Mouse (Mus musculus): Measurements from ENCODE around the gene Clasrp. TPM values are rescaled to one million over a fixed set of nuclear protein-coding genes. Genes with fewer than 3 reads are reported as not detected.

The Clasrp gene
- 39.5 and 76.8 TPM in 2 replicates for polyA plus RNA-seq (2012; rRNA removed)

DNA sequence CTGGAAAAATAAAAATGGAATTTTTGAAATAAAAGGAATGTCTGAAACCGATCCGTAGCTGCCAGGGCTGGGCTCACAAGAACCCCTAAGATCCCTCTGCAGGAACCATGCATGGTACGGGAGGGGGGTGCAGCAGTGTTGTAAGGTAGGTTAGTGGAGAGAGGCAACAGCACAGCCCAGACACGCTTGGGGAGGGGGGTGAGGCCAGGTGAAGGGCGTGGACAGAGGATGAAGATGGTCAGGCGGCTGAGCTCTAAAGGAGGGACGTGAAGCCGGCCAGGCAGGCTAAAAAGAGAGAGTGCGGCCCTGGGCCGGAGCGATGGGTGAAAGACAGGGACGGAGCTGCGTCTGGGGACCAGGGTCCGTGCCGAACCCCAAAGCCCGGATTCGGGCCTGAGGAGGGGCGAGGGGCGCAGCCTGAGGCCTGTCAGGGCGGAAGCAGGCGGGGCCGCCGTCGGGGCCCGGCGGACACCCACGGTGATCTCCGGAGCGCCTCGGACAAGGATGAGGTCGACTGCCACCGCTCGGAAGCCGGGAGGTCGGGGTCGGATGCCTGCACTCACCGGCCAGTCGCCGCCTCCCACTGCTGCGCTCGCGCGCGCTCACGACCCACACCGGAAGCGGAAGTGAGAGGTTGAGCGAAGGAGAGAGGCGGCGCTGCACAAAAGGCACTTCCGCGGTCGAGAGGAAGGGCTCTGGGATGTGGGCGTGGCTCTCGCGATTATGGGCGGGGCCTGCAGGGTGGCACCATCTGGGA lies at the start of gene Clasrp:
Gene Clasrp (minus strand): TSS at position 638 of the 757 bp plus-strand sequence.
- WGBS: under 1% methylated on average over 57 of the region's 57 CpGs
- DNase-seq (ENCODE audit: low read depth, low spot score): peak; percentile 87

DNA sequence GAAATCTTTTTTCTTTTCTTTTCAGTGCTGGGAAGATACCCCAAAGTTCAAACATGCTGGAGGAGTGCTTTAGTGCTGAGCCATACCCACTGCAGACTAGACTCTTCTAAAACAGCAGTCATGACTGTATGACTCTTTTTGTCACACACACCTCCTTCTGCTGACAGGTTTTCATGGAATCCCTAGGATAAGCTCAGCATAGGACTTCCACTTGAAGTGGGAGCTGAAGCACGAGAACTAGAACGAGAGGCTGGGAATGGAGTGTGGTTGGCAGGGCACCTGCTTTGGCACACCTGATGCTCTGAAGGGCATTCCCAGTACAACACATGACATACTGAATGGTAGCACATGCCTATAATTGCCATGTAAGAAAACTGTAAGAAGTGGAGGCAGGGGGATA lies 48.3 kb upstream of the Clasrp start:
- 95% methylated on average over 2 of the region's 2 CpGs for WGBS
- no peak for DNase-seq (ENCODE audit: low read depth, low spot score)

DNA sequence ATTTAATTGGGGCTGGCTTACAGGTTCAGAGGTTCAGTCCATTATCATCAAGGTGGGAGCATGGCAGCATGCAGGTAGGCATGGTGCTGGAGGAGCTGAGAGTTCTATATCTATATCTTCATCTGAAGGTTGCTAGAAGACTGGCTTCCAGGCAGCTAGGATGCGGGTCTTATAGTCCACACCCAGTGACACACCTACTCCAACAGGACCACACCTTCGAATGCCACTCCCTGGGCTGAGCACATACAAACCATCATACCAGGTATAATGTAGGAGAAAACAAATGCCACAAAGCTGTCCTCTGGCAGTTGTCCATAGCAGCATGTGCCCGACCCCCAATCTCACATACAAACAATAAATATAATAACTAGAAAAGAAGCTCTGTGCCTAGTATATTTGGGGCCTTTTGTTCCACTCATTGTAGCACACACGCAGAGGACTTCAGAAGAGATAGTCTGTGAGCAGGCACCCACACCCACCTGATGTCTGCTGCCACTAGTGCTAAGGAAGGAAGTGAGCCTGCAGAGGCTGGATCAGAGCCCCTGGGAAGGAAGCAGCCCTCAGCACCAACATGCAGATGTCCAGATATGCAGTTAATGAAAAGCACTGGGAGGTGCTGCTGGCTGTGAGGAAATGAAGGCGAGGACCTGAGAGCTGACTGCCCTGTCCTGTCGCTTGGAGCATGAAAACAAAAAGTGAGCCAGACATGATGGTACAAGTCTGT lies 46.9 kb upstream of the Clasrp start:
- no peak for DNase-seq (ENCODE audit: low read depth, low spot score)
- 56% methylated on average over 6 of the region's 6 CpGs for WGBS

DNA sequence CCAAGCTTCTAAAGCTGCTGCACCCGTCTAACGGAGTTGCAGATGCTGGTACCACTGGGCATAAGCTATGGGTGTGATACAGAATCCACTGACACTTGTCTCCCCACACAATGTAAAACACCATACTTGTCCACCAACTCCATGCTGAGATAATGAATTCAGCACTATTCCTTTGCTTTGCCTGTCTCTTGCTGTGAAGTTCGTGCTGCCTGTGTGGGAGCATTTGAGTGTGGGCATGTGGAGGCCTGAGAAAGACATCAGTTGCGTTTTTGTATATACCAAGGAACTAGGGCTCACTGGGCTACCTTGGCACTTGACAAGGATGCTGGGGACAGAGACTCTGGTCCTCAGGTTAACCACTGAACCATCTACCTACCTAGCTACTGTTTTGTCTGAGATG lies 36.9 kb upstream of the Clasrp start:
- 90% methylated on average over 4 of the region's 4 CpGs for WGBS
- DNase-seq (ENCODE audit: low read depth, low spot score): no peak

DNA sequence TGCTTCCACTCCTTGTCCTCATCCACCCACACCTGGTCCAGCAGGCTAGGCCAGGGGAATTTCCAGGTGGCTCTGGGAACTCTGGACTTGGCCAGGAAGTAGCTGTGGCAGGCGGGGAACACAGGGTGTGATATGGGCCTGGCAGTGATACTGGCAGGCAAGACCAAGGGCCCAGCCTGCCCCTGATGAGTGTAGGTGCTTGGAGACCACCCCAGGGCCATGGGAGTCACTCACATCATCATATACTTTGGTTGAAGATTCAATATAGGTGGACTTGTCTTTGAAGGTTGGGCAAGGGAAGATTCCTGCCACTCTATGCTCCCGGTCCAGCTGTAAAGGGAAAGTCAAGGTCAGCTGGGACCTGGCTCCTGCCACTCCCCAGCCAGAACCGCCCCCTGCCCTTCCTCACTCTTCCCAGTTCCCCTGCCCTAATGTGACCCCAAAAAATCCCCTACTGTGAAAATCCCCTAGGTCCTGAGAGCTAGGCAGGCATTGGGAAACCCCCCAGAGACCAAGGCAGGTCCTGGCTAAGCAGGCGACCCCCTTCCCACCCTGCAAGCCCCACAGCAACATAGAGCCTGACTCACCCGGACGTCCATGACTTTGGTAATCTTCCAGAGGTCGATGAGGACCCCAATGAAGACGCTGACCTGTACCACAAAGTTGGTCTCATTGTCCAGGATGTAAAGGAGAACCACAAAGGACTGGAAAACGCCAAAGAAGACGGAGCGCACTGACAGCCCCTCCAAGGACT lies 31.0 kb upstream of the Clasrp start:
- no peak for DNase-seq (ENCODE audit: low read depth, low spot score)
- WGBS: 58% methylated on average over 11 of the region's 11 CpGs

DNA sequence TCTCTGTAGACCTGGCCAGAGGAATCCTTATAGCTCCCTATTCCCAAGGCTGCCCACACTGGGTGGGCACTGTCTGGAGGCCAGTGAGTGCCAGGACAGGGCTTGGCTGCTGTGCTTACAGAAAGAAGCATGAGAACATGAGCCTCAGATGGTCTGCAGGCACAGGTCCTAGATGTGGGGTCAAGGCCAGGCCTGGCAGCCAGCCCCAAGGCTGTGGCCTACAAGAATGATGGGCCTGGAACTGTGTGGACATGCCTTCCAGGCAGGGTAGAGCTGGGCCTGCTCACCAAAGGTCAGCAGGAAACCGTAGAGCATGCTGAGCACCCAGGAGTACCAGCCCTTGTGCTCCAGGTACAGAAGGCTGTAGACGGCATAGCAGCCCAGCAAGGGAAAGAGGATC lies 30.3 kb upstream of the Clasrp start:
- no peak for DNase-seq (ENCODE audit: low read depth, low spot score)
- 75% methylated on average over 2 of the region's 2 CpGs for WGBS

DNA sequence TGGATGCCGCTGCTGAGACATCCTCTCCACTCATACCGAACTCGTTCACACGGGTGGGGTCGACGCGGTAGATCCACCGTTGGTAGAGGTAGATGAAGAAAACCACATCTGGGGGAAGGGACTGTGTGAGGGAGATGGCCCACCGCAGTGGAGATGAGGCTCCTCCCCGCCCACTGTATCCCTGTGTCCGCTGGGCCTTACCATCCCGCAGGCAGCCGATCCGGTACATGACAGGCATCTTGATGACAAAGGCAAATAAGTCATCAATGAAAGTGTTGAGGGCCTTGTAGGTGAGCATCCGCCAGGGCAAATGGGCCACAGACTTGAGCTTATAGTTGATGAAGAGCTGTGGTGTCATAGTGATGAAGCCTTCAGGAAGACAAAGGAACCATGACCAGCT lies 29.6 kb upstream of the Clasrp start:
- no peak for DNase-seq (ENCODE audit: low read depth, low spot score)
- WGBS: 91% methylated on average over 15 of the region's 15 CpGs

DNA sequence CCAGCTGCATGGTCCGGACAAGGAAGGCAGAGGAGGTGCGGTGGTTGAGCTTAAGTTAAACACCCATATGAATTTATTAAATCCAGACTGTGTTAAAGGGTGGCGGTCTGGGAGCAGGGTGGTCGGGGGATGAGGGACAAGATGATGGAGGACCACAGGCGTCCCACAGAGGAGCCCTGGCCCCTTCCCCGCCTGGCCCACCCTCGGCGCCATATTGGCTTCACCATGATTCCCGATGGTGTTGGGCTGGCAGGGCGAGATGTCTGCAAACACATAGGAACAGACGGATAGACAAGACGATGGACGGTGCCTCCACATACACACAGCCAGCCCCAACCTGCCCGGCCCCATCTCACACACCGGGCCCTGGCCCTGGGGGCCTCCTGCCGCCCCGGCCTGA lies 28.9 kb upstream of the Clasrp start:
- 94% methylated on average over 17 of the region's 17 CpGs for WGBS
- DNase-seq (ENCODE audit: low read depth, low spot score): no peak

DNA sequence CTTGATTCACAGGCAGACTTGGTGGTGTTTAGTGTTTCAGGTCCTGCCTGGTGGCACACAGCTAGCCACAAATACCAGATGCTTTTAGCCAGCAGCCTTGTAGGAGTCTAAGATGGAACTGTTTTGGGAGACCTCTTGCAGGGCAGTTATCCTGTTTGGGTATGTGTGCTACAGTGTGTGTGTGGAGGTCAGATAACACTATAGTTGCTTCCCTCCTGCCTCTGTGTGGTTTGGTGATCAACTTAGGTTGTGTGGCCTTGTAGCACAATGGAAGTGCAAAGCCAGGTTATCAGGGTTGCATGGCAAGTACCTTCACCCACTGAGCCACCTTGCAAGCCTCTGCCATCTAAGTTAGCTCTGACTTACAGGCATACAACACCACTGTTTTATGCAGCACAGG lies 28.4 kb upstream of the Clasrp start:
- DNase-seq (ENCODE audit: low read depth, low spot score): no peak

DNA sequence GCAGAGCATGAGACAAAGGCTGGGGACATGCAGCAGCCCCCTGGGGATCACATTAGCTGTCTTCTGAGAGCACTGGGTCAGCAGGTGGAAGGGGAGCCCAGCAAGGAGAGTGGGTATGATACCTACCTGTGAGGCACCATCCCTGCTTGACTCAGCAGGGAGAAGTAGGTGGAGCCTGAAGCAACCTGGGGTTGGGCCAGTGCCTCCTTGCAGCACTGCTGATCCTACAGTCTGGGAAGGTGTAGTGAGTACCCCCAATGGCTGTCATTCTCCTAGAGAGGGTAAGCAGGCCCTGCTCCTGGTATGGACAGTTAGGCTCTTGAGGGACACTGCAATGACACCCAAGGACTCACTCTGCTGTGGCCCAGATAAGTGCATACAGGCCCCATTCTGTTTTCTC lies 28.0 kb upstream of the Clasrp start:
- DNase-seq (ENCODE audit: low read depth, low spot score): no peak

DNA sequence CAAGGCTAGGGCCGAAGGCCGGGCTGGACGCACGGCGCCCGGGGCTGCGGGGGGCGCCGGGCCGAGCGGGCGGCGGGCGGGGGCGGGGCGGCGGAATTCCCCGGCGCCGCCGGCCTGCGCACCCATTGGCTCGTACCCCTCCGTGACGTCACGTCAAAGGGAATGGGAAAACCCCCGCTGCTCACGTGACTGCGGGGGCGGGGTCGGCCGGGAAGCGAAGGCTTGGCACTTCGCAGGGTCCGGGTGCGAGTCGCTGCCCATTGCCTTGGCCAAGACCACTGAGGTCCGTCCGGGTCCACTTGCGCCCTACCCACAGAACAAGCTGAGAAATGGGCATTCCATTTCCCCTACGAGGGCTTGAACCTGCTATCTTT lies 25.1 kb upstream of the Clasrp start, which contains the start of gene Relb:
Gene Relb (minus strand): TSS at position 78 of the 374 bp plus-strand sequence.
- DNase-seq (ENCODE audit: low read depth, low spot score): no peak
- WGBS: under 1% methylated on average over 40 of the region's 41 CpGs

DNA sequence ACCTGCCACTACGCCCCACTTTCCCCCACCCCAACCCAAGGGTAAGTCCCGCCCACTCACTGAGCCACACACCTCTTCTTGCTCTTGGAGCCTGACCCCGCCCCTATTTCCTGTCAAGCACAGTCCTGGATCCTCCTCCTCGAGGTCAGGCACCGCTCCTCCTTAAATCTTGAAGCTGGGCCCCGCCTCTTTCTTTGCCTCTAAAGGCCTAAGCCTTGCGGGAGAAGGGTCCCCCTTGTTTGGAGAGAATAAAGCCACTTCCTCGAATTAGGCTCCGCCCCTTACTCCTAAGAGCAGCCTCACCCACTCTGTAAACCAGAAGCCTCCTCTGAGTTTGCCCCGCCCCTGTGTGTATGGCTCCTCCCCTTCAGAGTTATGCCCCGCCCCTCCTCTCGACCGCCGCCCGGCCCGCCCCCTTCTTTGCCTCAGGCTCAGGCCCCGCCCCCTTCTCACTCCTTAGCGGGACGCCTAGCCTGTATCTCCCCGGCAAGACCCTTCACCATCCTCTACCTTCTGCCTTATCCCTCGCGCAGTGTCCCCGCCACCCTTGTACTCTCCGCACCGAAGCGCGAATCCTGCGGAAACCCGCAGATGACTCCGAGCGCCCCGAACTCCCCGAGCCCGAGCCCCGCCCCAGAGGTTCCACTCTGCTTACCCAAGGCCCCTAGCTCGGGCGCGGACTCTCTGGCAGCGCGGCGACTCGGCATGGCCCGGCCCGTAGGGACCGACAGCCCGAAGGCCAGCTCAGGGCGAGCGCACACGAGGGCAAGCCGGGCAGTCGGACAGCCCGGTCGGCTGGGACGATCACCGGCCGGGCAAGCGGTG lies 24.5 kb upstream of the Clasrp start:
- peak; percentile 99 for DNase-seq (ENCODE audit: low read depth, low spot score)
- 2% methylated on average over 57 of the region's 57 CpGs for WGBS

DNA sequence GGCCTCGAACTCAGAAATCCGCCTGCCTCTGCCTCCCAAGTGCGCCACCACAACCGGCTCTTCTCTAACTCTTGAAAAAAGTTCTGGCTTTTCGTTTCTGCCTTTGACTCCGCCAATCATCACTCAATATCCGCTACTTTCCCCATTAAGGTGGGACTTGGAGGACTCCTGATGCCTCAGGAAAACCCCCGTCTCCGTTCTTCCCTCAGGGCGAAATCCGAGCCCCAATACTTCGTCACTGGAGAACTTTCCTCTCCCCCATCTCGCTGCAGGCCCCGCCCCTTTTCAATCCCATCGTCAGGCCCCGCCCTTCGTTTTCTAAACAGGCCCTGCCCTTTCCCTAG lies 23.9 kb upstream of the Clasrp start:
- DNase-seq (ENCODE audit: low read depth, low spot score): no peak
- WGBS: 6% methylated on average over 17 of the region's 17 CpGs

DNA sequence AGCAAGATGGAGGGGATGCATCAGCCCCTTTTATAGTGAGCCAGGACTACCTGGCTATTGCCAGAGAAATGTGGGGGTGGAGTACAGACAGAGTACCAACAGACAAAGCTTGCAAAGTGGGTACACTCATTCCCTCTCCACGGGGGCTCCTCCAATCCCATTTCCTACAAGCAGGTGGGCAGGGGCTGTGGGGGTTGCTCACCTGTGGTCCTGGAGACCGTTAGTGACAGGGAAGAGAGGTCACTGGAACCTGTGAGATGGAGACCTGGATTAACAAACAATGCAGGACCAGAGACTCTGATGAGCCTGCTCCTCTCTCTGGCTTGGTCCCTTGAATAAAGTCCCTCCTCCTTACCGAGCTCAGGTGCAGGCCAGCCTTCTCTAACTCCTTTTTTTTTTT lies 23.4 kb upstream of the Clasrp start:
- DNase-seq (ENCODE audit: low read depth, low spot score): no peak
- 44% methylated on average over 3 of the region's 3 CpGs for WGBS

DNA sequence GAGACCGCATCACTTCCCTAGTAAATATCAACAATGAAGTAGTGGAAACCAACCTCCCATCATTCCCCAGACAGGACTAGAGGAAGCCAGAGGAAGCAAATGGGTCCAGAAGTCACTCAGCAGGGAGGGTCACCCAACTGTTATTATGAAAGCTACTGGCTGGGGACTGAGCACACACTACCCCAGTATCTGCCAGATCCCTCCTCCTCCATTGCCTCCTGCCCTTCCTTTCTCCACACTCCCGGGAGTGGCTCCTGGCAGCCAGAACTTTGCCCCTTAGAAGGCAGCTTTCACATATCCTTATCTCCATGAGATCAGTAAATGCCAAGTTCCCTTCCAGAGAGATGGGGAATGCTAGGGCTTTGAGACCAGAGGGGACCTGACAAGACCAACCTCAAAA lies 19.1 kb upstream of the Clasrp start:
- no peak for DNase-seq (ENCODE audit: low read depth, low spot score)
- WGBS: 18% methylated on average over 2 of the region's 2 CpGs

DNA sequence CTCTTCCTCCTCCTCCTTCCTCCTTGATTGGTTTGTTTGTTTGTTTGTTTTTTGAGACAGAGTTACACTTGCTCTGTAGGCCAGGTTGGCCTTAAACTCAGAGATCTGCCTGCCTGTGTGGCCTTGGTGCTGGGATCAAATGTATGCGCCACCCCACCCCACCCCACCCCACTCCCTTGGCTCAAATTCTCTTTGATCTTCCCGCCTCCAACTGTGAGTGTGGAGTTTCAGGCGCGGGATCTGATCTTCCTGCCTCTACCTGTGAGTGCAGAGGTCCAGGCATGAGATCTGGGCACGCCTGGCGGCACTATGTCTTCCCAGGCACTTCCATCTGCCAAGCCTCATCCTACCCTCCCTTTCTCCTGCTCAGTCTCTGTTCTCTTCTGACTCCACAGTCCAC lies 18.0 kb upstream of the Clasrp start:
- WGBS: 19% methylated on average over 6 of the region's 6 CpGs

DNA sequence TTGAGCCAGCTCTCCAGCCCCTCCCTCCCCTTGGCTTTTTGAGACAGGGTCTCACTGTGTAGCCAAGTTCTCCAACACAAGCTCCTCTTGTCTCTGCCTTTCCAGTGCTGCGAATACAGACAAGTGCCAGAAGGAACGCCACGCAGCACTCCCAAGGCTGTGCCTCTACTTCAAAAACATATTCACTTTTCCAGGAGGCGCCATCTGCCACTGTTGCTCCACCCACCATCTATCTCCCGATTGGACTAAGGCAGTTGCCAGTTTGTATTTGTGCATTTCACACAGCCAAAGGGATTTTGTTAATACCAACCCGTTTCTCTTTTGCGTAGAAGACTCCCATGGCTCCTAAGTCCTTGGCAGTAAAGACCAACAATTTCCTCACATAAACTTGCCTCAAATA lies 16.5 kb upstream of the Clasrp start:
- WGBS: 86% methylated on average over 7 of the region's 7 CpGs
- no peak for DNase-seq (ENCODE audit: low read depth, low spot score)

More for the DNA sequence above, 18.0 kb upstream of the Clasrp start:
- no peak for DNase-seq (ENCODE audit: low read depth, low spot score)

DNA sequence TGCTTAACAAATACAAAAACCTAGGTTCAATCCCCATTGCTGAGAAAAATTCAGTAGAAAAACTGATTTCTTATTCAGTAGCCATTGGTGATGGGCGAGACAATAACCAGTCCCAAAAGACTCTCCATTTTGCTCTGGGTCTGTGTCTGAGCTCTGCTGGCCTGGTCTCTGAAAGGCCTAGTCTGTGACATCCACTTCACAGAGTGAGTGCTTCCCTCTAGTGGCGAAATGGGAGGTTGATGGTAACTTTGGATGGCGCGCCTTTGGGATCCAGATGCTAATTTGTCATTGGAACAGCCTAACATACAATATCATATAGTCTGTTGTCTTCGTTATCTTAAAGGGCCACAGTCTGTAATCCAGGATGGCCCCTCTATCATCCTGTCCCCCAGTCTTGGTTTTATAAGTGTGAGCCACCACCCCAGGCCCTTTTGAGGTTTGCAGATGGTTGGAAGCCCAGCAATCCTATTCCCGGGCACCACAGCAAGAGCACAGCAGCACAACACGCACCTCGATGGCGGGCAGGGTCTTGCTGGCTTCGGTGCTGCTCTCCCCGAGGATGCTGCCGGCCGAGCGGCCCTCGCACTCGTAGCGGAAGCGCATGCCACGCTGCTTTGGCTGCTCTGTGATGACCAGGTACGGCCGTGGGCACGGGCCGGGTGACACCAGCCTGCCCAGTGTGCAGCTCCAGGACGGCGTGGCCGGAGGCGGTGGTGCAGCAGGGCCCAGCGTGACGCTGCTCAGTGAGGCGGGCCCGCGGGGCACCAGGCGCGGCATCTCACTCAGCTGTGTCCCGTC lies 14.9 kb upstream of the Clasrp start:
- DNase-seq (ENCODE audit: low read depth, low spot score): peak; percentile 80

DNA sequence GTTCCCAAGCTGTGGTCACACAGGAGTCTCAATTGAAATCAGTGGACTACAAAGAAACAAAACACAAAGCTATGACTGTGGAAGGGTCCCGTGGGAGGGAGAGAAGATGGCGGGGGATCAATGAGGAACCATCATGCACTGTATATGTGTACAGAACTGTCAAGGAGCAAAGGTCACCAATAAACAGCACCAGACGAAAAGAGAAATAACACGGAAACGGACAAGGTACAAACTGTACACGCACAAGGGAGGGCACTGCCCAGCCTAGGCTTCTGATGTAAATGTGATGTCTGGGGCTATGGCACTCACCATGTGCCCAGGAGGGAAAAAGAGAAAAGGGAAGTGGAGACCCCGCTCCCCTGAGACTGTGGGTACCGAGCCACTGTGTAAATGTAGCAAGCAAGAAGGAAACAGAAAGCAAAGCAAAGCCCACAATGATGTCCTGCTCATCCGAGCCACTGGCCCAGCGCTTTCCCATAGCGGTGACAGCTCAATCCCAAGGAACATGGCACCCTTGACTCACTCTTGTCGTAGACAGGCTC lies 10.8 kb upstream of the Clasrp start:
- 43% methylated on average over 12 of the region's 12 CpGs for WGBS

More for the DNA sequence above, 14.9 kb upstream of the Clasrp start:
- WGBS: 40% methylated on average over 35 of the region's 35 CpGs

More for the DNA sequence above, 10.8 kb upstream of the Clasrp start:
- no peak for DNase-seq (ENCODE audit: low read depth, low spot score)

Data from large intestine, adult 2 months (tissue).